Mouse (Mus musculus): ENCODE data around the gene 1700034J05Rik.

1700034J05Rik gene

DNA sequence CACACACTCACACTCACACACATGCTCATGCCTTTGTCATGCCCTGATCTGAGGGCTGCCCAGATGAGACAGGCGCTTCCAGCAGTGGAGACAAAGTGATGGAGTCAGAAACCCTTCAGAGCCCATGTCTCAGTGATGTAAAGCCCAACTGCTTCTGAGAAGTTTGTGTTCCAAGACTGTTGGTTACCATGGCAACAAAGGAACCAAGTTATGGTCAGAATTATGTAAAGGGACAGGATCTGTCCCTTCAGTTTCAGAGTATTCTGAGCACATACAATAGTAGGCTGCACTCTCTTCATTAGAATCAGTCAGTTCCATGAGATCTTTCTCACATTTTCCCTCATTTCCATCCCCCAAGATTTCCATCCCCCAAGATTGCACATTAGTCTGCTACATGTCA is at the start of gene 1700034J05Rik:
1700034J05Rik (minus strand) TSS at position 165 of the 400 bp plus-strand sequence.
- DNase-seq (ENCODE audit: low read depth, low spot score), result no peak

DNA sequence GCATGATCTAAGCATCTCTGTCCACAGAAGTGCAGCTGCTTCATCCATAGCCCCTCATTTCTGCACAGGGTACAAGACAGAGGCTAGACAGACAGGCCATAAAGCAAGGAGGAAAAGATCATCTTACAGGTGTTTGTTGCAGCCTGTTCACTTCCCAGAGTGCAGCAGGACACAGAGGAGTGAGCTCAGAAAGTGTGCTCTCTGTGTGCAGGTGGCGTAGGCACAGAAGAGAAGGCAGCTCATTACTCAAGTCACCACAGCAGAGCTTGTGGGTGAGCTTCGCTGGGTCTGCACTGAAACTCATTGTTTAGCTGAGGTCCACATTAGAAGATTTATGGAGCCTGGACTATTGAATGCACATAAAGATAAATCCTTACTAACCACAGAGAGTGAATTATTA is 45.5 kb upstream of the 1700034J05Rik start:
- DNase-seq (ENCODE audit: low read depth, low spot score), result no peak

DNA sequence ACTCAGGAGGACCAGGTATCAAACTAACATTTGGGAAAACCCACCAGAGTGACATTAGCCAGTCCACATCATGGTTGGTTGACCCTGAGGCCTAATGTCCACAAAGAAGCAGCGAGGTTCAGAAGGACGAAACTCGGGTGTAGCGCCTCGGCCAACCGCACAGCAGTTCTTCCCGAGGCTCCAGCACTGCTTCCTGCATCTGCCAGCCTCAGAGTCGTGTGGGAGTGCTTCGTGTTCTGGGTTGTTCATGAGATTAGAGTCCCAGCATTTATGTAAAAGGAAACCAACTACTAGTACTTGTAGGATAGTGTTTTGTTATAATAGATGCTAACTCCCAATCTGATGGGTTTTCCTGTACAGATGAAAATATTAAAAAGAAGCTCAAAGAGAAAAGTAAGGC is 45.1 kb upstream of the 1700034J05Rik start:
- DNase-seq (ENCODE audit: low read depth, low spot score), result no peak

DNA sequence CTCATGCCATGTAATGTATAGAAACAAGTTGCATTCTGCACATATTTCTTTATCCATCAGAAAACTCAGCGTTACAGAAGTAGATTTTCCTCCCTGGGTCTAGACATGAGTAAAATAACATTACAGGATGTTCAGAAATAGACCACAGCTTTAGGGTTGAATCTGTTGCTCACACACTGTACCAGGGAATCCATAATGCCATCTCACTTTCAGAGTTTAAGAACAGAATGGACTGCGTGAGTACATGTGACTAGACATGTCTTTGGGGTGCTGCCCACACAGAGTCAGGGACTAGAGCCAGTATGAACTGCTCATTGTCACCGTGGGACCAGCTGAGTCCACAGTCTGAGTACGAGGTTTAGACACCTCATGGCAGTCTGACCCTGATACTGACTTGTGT is 44.5 kb upstream of the 1700034J05Rik start:
- no peak for DNase-seq (ENCODE audit: low read depth, low spot score)

DNA sequence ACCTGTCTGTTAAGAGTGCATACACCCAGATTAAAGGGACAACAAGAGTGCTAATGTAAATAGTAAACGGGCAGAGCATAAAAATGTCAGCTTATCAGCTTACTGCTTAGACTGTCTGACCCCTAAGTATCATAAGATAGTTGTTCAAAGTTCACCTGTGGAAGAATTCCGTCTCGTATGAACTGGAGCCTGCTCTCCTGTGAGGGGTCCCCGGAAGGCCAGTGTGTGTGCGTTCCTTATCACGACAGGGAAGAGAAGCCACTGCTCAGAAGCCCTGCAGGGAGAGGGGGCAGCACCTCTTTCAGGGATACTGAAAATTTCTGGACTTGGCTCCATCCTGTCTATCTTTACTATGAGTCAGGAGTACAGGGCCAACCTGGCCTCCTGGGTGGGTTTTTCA is 42.8 kb upstream of the 1700034J05Rik start:
- no peak for DNase-seq (ENCODE audit: low read depth, low spot score)

DNA sequence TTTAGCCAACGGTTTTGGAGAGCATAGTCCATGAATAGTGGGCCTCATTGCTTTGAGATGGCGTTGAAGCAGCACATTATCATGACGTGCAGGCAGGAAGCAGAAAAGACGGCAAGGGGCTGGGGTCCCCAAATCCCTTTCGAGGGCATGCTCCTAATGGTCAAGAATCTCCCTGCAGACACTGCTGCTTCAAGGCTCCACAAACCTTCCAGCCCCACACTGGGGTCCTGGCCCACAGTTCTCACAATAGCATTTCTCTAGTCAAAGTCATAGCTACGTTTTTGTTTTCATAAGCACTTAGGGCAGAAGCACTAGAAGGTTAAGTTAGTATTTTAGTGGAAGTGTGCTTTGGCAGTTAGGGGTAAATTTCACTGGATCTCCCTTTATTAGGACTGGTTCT is 41.7 kb upstream of the 1700034J05Rik start:
- DNase-seq (ENCODE audit: low read depth, low spot score), result no peak

DNA sequence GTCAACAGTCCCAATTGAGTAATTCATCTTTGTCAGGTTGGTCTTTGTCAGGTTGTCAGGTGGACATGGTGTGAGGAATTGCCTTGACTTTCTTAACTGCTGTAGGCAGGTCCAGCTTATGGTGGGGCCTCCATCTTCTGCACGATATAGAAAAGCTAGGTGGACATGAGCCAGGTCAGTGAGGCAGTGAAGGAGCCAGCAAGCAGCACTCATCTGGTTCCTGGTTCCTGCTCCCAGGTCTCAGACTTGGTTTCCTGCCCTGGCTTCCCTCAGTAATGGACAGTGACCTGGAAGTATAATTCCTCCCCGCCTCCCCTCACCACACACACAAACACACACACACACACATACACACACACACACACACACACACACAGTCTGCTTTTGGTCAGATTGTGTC is 41.2 kb upstream of the 1700034J05Rik start:
- no peak for DNase-seq (ENCODE audit: low read depth, low spot score)

DNA sequence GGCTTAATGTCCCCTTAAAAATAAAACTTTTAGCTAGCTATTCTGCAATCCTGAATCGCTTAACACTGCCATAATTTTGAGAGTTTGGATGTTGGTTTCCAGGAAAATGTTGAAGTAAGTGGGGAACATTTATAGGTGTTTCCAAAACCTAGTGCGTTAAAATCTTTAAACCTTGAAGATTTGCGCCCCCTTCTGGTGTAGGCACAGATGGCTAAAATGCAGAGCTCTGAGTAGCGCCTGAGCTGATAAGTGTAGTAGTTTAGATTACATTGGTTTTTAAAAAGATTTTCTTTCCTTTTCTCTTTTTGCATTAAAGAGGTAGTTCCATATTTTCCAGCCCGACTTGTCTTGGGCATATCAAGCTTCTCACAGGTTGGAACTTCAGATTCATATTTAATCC is 40.0 kb upstream of the 1700034J05Rik start:
- peak; percentile 63 for DNase-seq (ENCODE audit: low read depth, low spot score)

DNA sequence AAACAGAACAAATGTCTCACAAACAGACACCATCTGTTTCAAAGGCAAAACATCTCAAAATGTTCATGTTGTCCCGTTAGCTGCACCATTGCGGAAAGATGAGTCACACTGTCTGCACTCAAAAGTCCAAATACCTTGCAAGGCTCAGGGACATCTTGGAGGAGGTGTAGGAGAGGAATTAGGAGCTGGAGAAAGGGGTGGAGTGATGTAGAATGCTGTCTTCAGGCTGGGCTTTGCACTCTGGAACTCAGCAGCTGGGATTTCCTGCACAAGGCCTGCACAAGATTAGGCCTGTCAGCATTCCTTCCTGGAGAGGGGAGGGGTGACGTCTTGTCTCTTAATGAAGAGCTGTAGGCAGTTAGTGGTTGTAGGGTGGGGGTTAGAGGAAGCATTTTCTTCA is 30.3 kb upstream of the 1700034J05Rik start:
- no peak for DNase-seq (ENCODE audit: low read depth, low spot score)

DNA sequence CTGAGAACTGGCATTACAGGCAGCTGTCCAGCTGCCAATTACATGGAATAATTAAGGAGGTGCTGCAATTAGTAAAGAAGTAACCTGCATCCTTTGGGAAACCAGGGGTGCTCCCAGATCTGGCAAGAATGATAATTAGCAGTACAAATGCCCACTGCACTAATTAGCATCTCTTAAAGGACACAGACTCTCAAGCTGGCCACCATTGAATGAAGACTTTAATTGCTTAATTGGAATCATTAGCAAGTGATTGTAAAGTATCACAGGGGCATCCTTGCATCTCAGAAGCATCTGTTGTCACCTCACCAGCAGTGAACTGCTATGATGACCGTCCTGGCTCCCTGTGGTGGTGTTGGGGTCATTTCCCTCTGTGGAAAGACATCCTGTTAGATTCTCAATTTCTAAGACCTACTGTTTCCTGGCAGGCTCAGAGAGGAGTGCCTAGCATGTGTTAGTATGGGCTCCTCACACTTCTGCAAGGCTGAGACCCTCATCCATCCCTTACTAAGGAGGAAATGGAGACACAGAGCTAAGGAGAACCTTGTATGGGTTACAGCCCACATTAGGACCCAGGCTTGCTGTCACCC is 27.1 kb upstream of the 1700034J05Rik start:
- DNase-seq (ENCODE audit: low read depth, low spot score), result no peak

DNA sequence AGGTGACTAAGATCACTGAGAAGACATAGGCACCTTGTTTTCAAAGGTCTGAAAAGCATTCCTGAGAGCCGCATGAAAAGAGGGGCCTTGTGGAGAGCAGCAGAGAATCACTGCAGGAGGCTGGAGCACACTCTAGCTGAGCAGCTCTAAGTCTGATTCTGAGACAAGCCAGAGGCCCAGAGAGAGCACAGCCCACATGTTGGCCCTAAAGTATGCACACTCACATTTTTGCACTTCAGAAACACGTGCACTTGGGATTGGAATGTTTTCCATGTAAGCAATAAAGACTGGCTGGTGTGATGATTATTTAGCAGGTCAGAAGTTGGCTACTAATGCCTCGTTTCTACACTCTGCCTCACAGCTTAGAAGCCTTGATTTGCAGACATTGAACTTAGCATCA is 25.7 kb upstream of the 1700034J05Rik start:
- no peak for DNase-seq (ENCODE audit: low read depth, low spot score)

DNA sequence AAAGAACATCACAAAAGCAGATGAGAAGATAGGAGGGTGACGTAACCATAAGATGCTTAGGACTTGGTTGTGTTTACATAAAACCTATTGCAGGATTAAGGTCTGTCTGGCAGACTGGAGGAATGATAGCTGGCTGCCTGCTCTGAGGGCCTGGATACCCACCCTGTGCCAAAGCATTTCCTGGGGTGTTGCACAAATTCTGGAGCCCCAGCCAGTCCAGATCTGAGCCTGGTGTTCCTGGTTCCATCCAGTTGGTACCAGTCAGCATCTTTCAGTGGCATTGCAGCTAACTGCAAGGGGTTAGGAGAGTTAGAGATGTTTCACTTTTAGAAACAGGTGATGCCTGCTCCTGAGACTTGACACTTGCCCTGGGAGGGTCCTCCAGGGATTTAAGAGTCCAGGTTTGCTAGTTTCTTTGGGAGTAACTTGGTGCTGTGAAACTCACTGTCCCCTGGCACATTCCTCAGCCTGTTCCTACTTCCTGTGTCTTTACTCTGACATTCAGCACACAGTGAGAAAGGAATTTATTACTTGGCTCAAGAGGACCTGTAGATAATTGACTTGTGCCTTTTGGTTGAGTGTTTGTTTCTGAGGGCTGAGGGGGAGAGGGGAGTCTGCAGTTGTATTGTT is 25.0 kb upstream of the 1700034J05Rik start:
- no peak for DNase-seq (ENCODE audit: low read depth, low spot score)

DNA sequence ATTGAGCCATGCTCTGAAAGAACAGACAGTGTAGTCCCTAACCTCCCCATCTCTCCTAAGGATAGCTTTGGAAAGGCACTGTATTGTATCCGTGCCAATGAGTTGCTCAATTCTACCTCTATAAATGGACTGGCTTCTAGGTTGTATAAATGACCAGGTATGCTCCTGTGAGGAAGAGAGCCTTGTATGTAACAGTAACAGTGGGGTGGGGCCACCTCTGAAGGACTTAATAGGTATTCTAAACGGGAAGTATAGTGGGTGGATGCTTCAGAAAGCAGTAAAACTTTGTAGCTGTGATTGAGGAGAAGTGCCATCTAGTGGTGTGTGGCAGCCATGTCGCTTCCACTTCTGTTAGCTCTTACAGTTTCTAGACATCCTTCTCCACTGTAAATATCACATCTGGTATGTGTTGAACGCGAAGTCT is 24.5 kb upstream of the 1700034J05Rik start:
- no peak for DNase-seq (ENCODE audit: low read depth, low spot score)

DNA sequence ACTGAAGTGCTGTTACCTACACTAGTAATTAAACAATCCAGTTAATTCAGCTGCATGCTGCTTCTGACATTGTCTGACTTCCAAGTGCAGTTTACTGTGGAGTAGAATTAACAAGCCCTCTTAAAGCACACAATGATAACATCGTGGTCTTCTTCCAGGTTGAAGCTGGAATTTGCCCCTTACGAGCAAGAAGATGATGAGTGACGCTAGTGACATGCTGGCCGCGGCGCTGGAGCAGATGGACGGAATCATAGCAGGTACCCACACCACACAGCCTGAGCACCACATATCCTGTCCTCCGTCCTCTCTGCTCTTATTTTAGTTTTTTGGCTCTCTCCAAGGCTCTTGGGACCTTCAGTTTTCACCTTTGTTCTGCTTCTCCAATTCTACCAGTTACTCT is 22.2 kb upstream of the 1700034J05Rik start:
- DNase-seq (ENCODE audit: low read depth, low spot score), result no peak

DNA sequence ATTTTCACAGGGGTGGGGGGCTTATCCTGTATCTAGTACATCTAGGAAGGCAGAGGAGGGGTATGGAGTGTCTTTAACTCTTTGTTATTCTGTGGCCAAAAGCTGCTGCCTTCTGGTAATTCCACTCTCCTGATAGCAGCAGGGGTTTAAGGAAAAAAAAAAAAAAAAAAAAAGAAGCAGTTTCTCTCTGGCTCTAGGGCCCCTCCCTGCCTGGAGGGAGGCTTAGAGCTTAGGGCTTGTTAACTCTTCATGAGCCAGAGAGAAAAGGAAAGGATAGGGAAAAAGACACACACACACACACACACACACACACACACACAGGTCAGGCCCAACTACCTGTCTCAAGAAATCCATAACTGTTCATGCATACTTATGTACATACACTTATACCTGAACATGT is 19.6 kb upstream of the 1700034J05Rik start:
- no peak for DNase-seq (ENCODE audit: low read depth, low spot score)

DNA sequence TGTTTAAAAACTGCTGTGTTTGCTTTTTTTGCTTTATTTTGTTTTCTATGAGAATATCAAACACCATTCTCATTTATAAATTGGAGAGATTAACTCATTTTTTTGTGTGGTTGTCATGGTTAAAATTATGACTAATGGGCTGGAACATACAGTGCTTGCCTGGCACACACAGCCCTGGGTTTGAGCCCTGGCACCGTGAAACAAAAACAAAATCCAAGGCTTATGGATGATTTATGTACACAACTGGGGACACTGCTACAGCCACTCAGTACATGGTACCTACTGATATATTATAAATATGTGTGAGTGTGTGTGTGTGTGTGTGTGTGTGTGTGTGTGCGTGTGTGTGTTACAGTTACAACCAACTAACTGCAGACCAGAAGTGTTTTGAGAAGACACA is 19.2 kb upstream of the 1700034J05Rik start:
- DNase-seq (ENCODE audit: low read depth, low spot score), result no peak

DNA sequence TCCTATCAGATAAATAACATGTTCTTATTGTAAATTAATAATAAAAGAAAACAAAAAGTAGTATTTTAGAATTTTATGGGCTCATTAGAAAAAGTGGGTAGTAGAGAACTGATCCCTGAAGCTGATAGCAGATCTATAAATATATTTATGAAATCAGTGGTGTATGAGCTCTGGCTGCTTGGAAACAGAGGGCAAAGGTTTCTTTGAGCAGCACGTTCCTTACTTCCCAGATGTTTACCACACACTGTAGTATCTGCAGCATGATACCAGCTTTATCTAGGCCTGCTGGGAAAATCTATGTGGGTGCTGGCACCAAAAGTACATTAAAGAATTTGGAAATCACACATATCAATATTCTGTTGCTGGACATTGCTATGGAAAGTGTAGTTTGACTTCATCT is 18.5 kb upstream of the 1700034J05Rik start:
- DNase-seq (ENCODE audit: low read depth, low spot score), result no peak

DNA sequence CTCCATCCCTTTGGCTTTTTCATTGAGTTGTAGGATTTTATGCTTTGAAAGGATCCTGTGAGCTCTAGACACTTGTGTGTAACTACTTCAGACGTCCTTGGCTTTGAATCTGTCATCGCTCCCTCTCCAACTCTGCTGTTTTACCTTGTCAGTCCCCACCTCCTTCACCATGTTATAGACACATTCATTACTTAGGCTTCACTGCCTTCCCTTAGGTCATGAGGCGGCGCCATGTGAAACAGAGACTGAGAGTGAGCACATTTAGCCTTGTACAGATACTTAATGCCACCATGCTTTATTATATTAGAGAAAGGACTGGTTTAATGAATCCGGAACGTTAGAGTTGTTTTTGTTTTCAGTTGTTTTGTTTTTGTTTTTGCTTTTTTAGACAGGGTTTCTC is 17.8 kb upstream of the 1700034J05Rik start:
- no peak for DNase-seq (ENCODE audit: low read depth, low spot score)

DNA sequence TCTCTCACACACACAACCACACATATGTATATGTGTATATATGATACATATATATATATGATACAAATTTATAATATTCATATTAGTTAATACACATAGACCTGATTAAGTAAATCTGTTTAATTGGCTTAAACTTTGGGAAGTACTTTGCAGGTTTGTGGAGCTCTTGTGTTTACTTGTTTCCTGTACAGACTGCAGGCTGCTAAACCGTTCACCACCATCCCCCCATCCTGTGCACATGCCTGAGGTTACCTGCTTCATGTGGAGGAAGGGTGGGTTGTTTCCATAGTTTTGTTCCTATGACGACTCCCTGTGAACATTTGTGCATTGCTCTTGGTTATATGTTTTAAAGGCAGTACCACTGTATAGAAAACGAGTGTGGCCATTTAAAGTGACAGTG is 17.1 kb upstream of the 1700034J05Rik start:
- DNase-seq (ENCODE audit: low read depth, low spot score), result no peak

DNA sequence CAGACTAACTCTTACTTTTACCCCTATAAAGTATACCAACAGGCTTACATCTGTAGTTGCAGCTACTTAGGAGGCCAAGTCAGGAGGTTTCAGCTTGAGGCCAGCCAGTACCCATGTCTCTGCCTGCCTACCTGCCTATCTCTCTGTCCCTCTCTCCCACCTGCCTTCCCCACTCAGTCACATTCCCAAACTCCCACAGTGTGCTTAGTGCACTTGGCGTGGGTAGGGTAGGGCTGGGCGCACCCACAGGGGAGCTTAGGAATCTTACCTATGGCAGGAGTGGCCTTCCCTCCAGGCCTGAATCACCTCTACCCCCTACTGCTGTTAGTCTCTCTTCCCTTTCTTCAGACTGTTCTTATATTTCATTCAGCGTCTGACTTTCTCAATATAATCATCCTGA is 16.6 kb upstream of the 1700034J05Rik start:
- DNase-seq (ENCODE audit: low read depth, low spot score), result no peak

DNA sequence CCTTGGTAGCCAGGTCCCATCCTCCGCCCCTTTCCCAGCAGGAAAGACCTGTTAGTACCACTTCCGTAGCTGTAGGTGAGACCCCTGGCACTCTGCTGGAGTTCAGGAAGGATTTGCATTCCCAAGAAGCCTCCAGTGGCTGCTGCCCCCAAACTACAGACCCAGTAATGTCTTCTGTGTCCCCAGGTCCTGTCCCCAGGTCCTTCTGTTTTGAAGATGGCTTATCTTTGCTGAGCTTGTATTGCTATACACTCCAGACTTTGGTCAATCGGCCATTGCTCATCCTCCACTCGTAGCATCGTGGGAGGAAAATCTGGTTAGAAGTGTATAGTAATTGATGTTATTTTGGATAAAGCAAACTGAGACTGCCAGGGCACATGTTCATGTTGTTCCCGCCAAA is 13.6 kb upstream of the 1700034J05Rik start:
- no peak for DNase-seq (ENCODE audit: low read depth, low spot score)

DNA sequence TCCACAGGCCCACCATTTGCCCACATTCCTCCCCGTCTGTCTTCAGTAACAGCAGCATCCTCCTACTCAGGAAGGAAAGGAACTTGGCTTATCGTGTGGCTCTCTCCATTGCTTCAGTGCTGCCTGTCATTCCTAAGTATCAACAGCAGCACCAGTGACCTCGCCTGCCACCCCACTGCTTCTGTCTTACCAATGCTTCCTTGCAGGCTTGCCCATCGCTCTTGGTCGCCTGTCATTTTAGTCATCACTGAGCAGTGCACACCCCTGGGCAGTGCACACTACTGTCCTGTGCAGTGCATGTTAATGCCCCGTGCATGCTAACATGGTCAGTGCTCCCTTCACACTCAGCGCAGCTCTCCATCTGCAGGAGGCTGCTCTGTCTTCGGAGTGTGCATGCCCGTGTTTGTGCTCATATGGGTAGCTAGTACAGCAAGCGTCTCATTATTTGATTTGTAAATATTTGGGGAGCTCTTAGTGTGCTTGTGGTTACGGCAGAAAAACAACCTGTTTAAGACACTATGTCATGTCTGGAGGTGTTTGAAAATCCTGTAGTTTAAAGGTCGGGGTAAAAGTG is 12.3 kb upstream of the 1700034J05Rik start:
- DNase-seq (ENCODE audit: low read depth, low spot score), result no peak

DNA sequence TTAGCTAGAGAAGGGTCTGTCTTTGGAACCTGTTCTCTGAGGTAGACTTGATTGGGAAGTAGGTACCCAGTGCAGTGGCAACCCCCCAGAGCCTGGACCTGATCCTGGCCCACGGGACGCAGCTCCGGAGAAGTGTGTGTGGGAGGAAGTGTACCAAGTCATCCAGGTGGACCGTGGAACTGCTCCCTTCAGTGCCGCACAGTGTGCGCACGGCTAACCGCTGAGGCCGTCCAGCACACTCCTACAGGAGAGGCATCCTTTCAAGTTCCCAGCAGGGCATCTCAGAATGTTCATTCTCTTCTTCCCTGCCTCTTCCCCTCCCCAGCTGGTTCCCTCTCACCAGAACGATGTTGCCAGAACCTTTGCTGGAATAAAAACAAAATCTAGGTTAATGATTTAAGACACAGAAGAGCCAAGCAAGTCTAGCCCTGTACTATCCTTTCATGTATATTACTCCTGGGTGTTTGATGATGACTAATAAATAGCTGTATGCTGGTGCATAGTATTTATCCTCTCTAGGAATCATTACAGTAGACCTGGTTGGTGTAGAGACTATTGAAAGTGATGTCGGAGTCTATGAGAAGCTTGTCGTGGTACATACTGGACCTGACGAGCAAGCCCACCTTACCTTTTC is 11.0 kb upstream of the 1700034J05Rik start:
- DNase-seq (ENCODE audit: low read depth, low spot score), result no peak
